Mouse (Mus musculus) liver, postnatal 0 days (tissue): ENCODE data around the gene Stk32b.

ENCODE experiments used
- CTCF ChIP-seq: sonication (generic); IDR thresholded peaks from 2 replicates; pipeline ENCODE4 v1.5.1; 2016; ENCODE audit warnings: antibody characterized with exemption, low read depth
- EP300 ChIP-seq: IDR thresholded peaks from 2 replicates; pipeline ENCODE4 v1.6.1; 2016; ENCODE audit warnings: antibody characterized with exemption, low read depth, mild to moderate bottlenecking

GRCm38 (mm10) chr5:37442767-37443166 is 274.2 kb downstream of the Stk32b start:
- TF ChIP-seq CTCF: no peak
- TF ChIP-seq EP300: no peak
